Comparison of ENCODE assay signal across 25 mouse cellular contexts in genomic region chr6:49764746-49765145, GRCm38 (mm10). TPM values are rescaled to one million over a fixed set of nuclear protein-coding genes. Genes with fewer than 3 reads are reported as not detected.
A peak's percentile ranks its signal among the peaks of the same experiment; 100 is the strongest.
DNase-seq lines count a peak whose midpoint lies in the region; ATAC-seq lines count a peak whose summit lies in the region.
"Had no signal": no experiment of that assay in that cellular context is flagged by ENCODE, and none has a peak within 500 bp of the region (broad histone marks: within the 10 kb centered on the region; RNA-seq: fewer than 3 reads in every experiment).

No protein-coding gene starts in this region.

- no peak overlapping the region for H3K4me3 ChIP-seq in hindbrain, embryonic 16.5 days (ENCODE audit: low read length)
- H3K4me3 ChIP-seq: embryonic facial prominence, embryonic 13.5 days; embryonic facial prominence, embryonic 15.5 days; erythroblast, embryonic 14.5 days; forebrain, embryonic 13.5 days; forebrain, embryonic 15.5 days had no signal

- peak; percentile 9 for DNase-seq in retina, adult 2 months (ENCODE audit: low read depth, low spot score)
- no peak for DNase-seq in retina, postnatal 1 day
- peak; percentile 3 for DNase-seq in 416B (ENCODE audit: low read depth)
- DNase-seq in Muller cell, postnatal 12 days (ENCODE audit: inconsistent ontology term): peak; percentile 96
- no peak for DNase-seq in thymus, adult 18-20 months
- no peak for DNase-seq in gastrocnemius, postnatal 4 days (ENCODE audit: low spot score in 2 of 2)
- DNase-seq: adrenal gland, adult 2 months; adrenal gland, postnatal 10 days; adrenal gland, postnatal 25 days; cerebellum, adult 11 months; cerebellum, adult 18-20 months; cerebellum, adult 8-10 months; cerebellum, adult 9-11 months; cerebellum, postnatal 14 days; cerebellum, postnatal 36 days; embryo, embryonic 11 days; forebrain, postnatal 0 days had no signal

- no peaks in the 10 kb centered on the region for H3K36me3 ChIP-seq in hindbrain, embryonic 16.5 days (ENCODE audit: control insufficient read depth, insufficient read depth, low read length)
- H3K36me3 ChIP-seq: embryonic facial prominence, embryonic 13.5 days; embryonic facial prominence, embryonic 15.5 days; forebrain, embryonic 15.5 days had no signal

- H3K4me1 ChIP-seq in hindbrain, embryonic 16.5 days (ENCODE audit: control insufficient read depth, insufficient read depth, low read depth, low read length): no peaks in the 10 kb centered on the region
- H3K4me1 ChIP-seq: embryonic facial prominence, embryonic 13.5 days; embryonic facial prominence, embryonic 15.5 days; forebrain, embryonic 15.5 days had no signal

- H3K27me3 ChIP-seq in hindbrain, embryonic 16.5 days (replicated peaks; ENCODE audit: control insufficient read depth, insufficient read depth, low read length): no peaks in the 10 kb centered on the region
- H3K27me3 ChIP-seq: embryonic facial prominence, embryonic 13.5 days; embryonic facial prominence, embryonic 15.5 days; forebrain, embryonic 13.5 days; forebrain, embryonic 15.5 days had no signal

- no peaks in the 10 kb centered on the region for H3K9me3 ChIP-seq in hindbrain, embryonic 16.5 days (ENCODE audit: control insufficient read depth, low read length)
- H3K9me3 ChIP-seq: embryonic facial prominence, embryonic 13.5 days; embryonic facial prominence, embryonic 15.5 days; forebrain, embryonic 13.5 days; forebrain, embryonic 15.5 days had no signal

- no peak overlapping the region for H3K27ac ChIP-seq in hindbrain, embryonic 16.5 days (ENCODE audit: low read depth, low read length)
- H3K27ac ChIP-seq: embryonic facial prominence, embryonic 13.5 days; embryonic facial prominence, embryonic 15.5 days; forebrain, embryonic 13.5 days; forebrain, embryonic 15.5 days had no signal

- H3K4me2 ChIP-seq in hindbrain, embryonic 16.5 days (ENCODE audit: low read length): no peak overlapping the region
- H3K4me2 ChIP-seq: embryonic facial prominence, embryonic 13.5 days; embryonic facial prominence, embryonic 15.5 days; forebrain, embryonic 13.5 days; forebrain, embryonic 15.5 days had no signal

- ATAC-seq in hindbrain, embryonic 16.5 days: no peak
- ATAC-seq: forebrain, embryonic 13.5 days; forebrain, embryonic 15.5 days; forebrain, postnatal 0 days had no signal

- no peak overlapping the region for H3K9ac ChIP-seq in hindbrain, embryonic 16.5 days (ENCODE audit: low read depth, low read length)
- H3K9ac ChIP-seq: embryonic facial prominence, embryonic 13.5 days; embryonic facial prominence, embryonic 15.5 days; forebrain, embryonic 13.5 days; forebrain, embryonic 15.5 days; forebrain, postnatal 0 days had no signal

- WGBS in hindbrain, embryonic 16.5 days: 90% methylated on average over 4 of the region's 4 CpGs

RNA-seq across cellular contexts. Expression of gene Npy, which starts 57.8 kb away (rescaled TPM):
- total RNA-seq in gastrocnemius, postnatal 4 days (2021): not detected
- 161 and 167 TPM in 2 replicates for polyA plus RNA-seq in hindbrain, embryonic 16.5 days (2015; fragmentation: Nextera tagmentation; extraction: Ambion mirVana)
- total RNA-seq: MEL had no signal
- polyA plus RNA-seq: C2C12 had no signal

Comparison
In these comparisons a context has a peak if more than half of its experiments do, and no peak if none do; other contexts are left out.
1. DNase-seq: peak in retina, adult 2 months (single experiment), 416B (single experiment) and Muller cell, postnatal 12 days (single experiment); none in retina, postnatal 1 day (single experiment), thymus, adult 18-20 months (0 of 2) and gastrocnemius, postnatal 4 days (0 of 2).